Mouse (Mus musculus): Measurements from ENCODE around the gene Ppt1.
A peak's percentile ranks its signal among the peaks of the same experiment; 100 is the strongest.
"Not testable (repeated sequence)": the region's sequence is repeated elsewhere in the genome, so short reads cannot be mapped to it uniquely, and the experiment has no call there.

Ppt1 gene

DNA sequence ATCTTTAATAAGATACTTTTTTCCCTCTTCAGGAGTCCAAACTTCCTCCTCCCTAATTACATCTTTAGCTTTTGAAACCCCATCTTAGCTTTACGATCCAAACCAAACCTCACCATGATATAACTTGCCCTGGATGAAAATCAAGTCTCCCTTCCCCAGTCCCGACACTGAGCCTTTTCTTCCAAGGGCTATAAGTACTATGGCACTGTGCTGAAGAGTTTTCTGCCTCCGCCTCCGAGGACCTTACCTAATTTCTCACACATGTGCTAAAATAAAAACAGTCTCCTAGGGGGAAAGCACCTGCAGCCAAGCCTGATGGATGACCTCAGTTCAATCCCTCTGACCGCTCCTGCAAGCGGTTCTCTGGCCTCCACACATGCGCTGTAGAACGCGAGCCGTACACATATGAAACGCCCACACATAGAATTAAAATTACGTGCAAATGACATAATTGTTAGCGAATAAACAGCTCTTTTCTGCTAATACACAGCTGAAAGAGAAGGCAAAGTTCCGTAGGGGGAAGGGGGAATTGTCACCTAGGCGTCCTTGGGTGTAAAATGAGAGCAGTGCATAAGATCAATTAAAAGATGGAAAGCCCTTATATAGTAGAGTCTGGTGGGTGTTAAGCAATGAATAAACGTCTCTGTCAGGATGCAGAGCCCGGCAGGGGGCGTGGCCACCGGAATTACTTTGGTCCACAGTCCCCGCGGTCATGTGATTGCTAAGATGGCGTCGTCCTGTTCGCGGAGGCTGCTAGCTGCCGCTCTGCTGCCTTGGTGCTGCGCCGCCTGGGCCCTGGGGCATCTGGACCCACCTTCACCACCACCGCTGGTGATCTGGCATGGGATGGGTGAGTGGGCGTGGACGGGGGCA is at the start of gene Ppt1:
Gene Ppt1, plus strand, starts transcription at position 713 of the 873 bp plus-strand sequence.
- peak; percentile 81 to 84 for DNase-seq

GRCm38 (mm10) chr4:122789335-122790089 is 46.5 kb upstream of the Ppt1 start:
- DNase-seq: no peak

GRCm38 (mm10) chr4:122808108-122808507 is 27.9 kb upstream of the Ppt1 start:
- peak; percentile 58 to 62 for DNase-seq

GRCm38 (mm10) chr4:122811180-122811579 is 24.9 kb upstream of the Ppt1 start:
- no peak for DNase-seq

DNA sequence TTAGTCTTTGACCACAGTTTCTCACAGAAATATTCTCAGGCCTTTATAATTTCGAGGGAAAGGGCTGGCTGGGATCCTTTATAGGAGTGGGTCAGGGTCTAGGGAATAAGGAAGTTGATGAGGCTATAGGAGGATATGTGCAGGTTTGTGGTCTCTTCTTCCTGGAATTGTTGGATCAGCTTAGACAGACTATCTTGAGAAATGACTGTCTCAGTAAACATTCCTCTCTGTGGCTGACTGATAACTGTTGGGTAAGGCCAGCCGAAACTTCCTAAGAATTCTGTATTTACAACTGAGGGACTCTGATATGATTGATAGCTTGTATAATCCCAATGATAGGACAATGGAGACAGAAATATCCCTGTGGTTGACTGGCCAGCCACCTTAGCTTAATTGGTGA is 24.2 kb upstream of the Ppt1 start:
- no peak for DNase-seq

GRCm38 (mm10) chr4:122816202-122816601 is 19.8 kb upstream of the Ppt1 start:
- DNase-seq: no peak

DNA sequence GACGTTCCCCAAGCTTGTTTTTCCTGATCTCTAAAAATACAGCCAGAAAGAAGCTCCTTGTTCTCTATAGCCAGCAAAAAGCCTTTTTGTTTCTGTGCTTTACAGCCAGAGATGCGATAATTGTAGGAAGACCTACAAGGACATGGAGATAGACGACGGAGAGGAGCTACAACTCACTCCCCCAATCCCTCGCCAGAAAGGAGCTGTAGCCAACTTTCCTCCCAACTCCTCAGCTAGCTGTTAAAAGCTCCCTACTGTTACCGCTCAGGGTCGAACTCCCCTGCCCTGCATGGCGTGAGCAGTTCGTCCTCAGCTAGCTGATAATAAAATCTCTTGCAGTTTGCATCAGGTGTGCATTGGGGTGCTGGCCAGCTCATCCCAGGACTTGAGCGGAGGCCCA is 15.1 kb upstream of the Ppt1 start:
- DNase-seq: not testable (repeated sequence)

DNA sequence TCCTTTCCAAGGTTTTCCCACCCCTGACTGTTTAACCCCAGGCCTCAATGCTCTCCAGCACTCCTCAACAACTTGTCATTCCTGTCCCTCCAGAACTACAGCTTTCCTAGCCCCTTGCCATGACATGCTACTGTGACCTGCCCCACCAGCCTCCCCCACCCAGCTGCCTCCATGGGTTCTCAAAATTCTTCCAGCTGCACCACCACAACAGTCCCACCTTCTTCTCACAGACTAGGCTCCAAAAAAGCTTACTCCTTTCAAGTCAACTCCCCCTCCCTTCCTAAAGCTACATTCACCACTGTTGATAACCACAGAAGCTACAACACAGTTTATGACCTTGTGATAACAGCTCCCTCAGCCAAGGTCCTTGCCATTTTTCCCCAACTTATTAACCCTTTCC is 8.4 kb upstream of the Ppt1 start:
- DNase-seq: no peak

GRCm38 (mm10) chr4:122829339-122829738 is 6.7 kb upstream of the Ppt1 start:
- no peak for DNase-seq

- no peak for DNase-seq
These were observed 4.2 kb upstream of the Ppt1 start for GRCm38 (mm10) chr4:122831888-122832287.

- DNase-seq: no peak
These were observed 347 bp downstream of the Ppt1 start for GRCm38 (mm10) chr4:122836403-122836775.

GRCm38 (mm10) chr4:122837180-122837730 is 1.2 kb downstream of the Ppt1 start:
- DNase-seq: no peak

- no peak for DNase-seq
These were observed 2.0 kb downstream of the Ppt1 start for GRCm38 (mm10) chr4:122837994-122838393.

DNA sequence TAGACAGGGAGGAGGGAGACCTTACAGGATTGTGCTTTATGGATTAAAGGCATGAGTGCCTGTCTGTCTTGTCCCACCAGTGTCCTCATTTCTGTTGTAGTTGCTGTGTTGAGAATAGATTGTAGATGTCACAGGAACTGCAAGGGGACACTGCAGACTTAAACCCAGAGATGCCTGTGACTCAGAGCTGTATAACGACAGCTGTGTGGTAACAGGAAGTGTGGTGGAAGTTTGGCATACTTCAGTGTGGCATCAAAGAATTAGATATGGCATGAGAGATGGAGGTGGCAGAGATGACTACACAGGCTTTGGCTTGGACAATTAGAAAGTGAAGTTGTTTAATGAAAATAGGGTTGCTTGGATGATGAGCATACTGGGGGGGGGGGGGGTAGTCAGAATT is 2.4 kb downstream of the Ppt1 start:
- peak in 1 of 2 experiments; percentile 37 for DNase-seq

DNA sequence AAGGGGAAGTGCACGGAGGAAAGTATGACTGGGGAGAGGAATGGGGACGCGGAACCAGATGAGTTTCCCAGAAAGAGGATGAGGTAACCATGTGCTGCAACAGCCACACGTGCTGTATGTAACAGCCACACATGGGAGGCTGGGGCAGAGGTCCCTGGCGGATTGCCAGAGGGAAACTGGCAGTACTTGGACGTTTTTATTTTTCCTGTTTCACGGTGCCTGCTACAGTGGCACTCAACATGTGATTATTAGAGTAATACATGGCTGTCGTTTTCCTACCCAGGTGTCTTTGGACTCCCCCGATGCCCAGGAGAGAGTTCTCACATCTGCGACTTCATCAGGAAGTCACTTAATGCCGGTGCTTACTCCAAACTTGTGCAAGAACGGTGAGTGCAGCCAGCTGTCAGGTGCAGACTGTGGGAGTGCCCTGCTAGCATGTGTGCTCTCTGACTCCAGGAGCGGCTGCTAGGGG is 12.1 kb downstream of the Ppt1 start:
- peak; percentile 67 to 77 for DNase-seq

GRCm38 (mm10) chr4:122851535-122851934 is 15.5 kb downstream of the Ppt1 start:
- DNase-seq: no peak

DNA sequence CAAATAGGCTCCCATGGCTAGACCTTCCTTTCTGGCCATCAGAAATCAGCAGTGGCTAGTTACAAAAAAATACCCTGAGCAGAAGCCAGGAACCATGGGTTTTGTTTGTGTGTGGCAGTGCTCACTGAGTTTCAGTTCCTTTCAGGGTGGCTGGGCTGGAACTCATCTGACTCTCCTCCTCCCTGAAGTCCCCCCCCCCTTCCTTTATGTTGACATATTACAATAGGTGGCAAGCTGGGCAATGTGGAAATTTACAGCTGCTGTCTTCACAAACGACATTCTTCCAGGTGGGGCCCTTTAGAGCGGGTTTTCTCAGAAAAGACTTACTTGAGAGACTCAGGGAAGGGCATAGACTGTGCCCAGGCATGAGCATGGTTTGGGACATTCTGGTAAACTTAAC is 17.6 kb downstream of the Ppt1 start:
- peak in 1 of 2 experiments; percentile 62 for DNase-seq

DNA sequence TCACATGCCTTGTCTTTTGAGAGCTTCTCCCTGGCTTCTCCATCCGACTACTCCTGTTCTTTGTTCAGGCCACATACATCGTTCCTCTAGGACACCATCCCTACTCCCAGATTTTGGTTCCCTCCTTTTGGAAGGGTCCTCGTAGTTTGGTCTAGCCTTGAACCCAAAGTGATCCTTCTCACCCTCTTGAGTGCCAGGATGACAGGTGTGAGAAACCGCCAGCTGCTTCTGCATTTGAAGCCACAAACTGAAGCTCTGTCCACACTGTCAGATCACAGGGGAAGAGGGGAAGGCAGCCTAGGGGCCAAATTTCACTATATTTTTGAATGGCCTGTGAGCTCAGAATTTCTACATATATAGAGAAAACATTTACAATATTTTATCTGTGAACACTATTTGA is 18.7 kb downstream of the Ppt1 start:
- DNase-seq: no peak

DNA sequence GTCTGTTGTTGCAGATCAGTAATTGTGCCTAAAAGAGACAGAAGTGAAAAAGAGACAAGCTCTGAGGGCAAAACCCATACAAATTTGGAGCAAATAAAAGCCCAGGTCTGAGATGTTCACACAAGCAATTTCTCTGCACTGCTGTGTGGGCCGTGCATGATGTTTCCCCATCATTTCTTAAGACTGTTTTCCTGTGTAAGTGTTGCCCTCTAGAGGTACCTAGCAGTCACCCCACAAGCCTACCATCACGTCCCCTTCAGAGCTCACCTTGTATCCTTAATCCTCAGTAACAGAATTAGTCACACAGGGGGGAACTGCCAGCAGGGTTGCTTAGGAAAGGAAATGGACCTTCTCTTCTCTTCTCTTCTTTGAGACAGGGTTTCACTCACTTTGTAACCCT is 21.9 kb downstream of the Ppt1 start:
- DNase-seq: no peak

- DNase-seq: no peak
These were observed 23.1 kb downstream of the Ppt1 start for GRCm38 (mm10) chr4:122859096-122859674.

DNA sequence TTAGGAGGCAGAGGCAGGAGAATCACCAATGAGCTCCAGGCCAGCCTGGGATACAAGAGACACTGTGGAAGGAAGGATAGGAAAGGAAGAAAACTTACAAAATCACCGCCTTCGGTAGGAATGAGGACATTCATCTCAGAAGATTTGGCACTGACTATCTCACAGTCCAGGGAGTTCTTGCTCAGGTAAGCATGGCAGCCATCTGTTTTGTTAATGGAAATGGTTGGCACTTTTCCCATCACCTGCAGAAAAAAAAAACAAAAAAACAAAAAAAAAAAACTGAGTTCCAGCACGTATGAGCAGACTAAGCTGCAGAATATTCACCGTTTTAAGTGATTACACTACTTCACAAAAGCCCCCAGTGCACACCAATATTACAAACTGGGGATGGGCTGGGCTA is 25.8 kb downstream of the Ppt1 start:
- DNase-seq: no peak

DNA sequence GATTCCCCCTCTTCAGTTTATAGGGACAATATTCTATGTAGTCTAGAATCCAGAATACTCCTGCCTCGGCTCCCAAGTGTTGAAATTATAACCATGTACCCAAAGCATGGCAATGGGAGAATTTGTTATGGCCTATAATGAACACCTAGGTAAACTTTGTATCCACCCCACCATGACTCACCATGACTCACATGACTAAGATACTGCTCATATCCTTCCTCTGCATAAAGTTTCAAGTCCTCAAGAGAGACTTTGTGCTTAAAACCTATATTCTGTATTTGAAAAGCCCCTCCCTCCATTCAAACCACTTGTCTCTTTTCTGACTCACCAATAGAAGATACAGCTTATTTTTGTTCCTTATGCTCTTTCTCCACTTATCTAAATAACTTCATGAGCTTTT is 32.0 kb downstream of the Ppt1 start:
- DNase-seq: no peak

DNA sequence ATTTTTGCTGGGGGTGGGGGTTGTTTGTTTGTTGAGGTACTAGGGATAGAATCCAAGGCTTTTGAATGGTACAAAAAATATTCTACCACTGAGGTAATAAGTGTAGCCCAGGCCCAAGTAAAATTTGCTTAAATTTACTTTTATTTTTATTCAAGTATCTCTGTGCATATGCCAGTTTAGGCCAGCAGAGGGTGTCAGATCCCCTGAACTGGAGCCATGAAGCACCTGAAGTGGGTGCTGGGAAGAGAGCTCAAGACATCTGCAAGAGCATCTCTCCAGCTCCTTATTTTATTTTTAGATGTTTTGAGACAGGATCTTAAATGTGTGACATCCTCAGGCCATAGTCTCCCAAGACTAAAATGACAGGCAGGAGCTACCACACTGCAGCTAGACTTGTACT is 34.0 kb downstream of the Ppt1 start:
- no peak for DNase-seq

Data from thymus, adult 18-20 months (tissue).